Mouse (Mus musculus): ENCODE data around the gene Adgrf5. TPM values are rescaled to one million over a fixed set of nuclear protein-coding genes. Genes with fewer than 3 reads are reported as not detected.

Gene Adgrf5
- polyA plus RNA-seq, 1 experiment: not detected

GRCm38 (mm10) chr17:43365297-43365696 lies 5.0 kb downstream of the Adgrf5 start:
- TF ChIP-seq GATA1 (IDR thresholded peaks at IDR 0.05; ENCODE audit: low read length): no peak

GRCm38 (mm10) chr17:43366486-43366885 lies 6.2 kb downstream of the Adgrf5 start:
- TF ChIP-seq GATA1 (IDR thresholded peaks at IDR 0.05; ENCODE audit: low read length): no peak

GRCm38 (mm10) chr17:43368171-43368576 lies 7.9 kb downstream of the Adgrf5 start:
- no peak for TF ChIP-seq GATA1 (IDR thresholded peaks at IDR 0.05; ENCODE audit: low read length)

GRCm38 (mm10) chr17:43372604-43373003 lies 12.4 kb downstream of the Adgrf5 start:
- TF ChIP-seq GATA1 (IDR thresholded peaks at IDR 0.05; ENCODE audit: low read length): no peak

GRCm38 (mm10) chr17:43374020-43374419 lies 13.8 kb downstream of the Adgrf5 start:
- no peak for TF ChIP-seq GATA1 (IDR thresholded peaks at IDR 0.05; ENCODE audit: low read length)

- TF ChIP-seq GATA1 (IDR thresholded peaks at IDR 0.05; ENCODE audit: low read length): no peak
These were observed 16.3 kb downstream of the Adgrf5 start for GRCm38 (mm10) chr17:43376527-43376926.

GRCm38 (mm10) chr17:43378703-43379102 lies 18.5 kb downstream of the Adgrf5 start:
- TF ChIP-seq GATA1 (IDR thresholded peaks at IDR 0.05; ENCODE audit: low read length): no peak

GRCm38 (mm10) chr17:43386331-43386730 lies 26.1 kb downstream of the Adgrf5 start:
- TF ChIP-seq GATA1 (IDR thresholded peaks at IDR 0.05; ENCODE audit: low read length): no peak

- no peak for TF ChIP-seq GATA1 (IDR thresholded peaks at IDR 0.05; ENCODE audit: low read length)
These were observed 26.9 kb downstream of the Adgrf5 start for GRCm38 (mm10) chr17:43387171-43387570.

GRCm38 (mm10) chr17:43389256-43389655 lies 29.0 kb downstream of the Adgrf5 start:
- TF ChIP-seq GATA1 (IDR thresholded peaks at IDR 0.05; ENCODE audit: low read length): no peak

GRCm38 (mm10) chr17:43392191-43392590 lies 31.9 kb downstream of the Adgrf5 start:
- no peak for TF ChIP-seq GATA1 (IDR thresholded peaks at IDR 0.05; ENCODE audit: low read length)

- no peak for TF ChIP-seq GATA1 (IDR thresholded peaks at IDR 0.05; ENCODE audit: low read length)
These were observed 33.4 kb downstream of the Adgrf5 start for GRCm38 (mm10) chr17:43393669-43394068.

- no peak for TF ChIP-seq GATA1 (IDR thresholded peaks at IDR 0.05; ENCODE audit: low read length)
These were observed 35.4 kb downstream of the Adgrf5 start for GRCm38 (mm10) chr17:43395400-43396258.

- no peak for TF ChIP-seq GATA1 (IDR thresholded peaks at IDR 0.05; ENCODE audit: low read length)
These were observed 38.4 kb downstream of the Adgrf5 start for GRCm38 (mm10) chr17:43398612-43399011.

- TF ChIP-seq GATA1 (IDR thresholded peaks at IDR 0.05; ENCODE audit: low read length): no peak
These were observed 38.9 kb downstream of the Adgrf5 start for GRCm38 (mm10) chr17:43399151-43399550.

- no peak for TF ChIP-seq GATA1 (IDR thresholded peaks at IDR 0.05; ENCODE audit: low read length)
These were observed 40.2 kb downstream of the Adgrf5 start for GRCm38 (mm10) chr17:43400483-43400882.

GRCm38 (mm10) chr17:43403851-43404250 lies 43.6 kb downstream of the Adgrf5 start:
- TF ChIP-seq GATA1 (IDR thresholded peaks at IDR 0.05; ENCODE audit: low read length): no peak
